Mouse (Mus musculus): ENCODE measurements around the gene Cxcl12. TPM values are rescaled to one million over a fixed set of nuclear protein-coding genes. Genes with fewer than 3 reads are reported as not detected.

The Cxcl12 gene
- polyA plus RNA-seq, 1 experiment = 25.9 TPM

DNA sequence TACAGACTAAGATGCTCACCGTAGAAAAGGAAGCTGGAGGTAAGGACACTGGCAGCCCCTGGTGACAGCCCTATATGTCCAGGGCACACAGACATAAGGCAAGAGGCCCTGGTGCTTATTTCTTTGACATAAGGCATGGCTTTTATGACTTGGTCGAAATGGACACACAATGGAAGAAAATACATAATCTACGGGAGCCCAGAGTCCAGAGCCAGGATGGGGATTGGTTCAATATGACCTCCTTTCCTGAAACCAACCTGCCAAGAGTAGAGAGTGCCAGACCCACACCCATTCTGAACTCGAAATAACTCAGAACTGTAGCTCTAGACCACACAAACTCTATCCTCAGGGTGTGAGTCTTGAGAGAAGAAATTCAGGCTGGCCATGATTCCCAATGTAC is 11.5 kb upstream of the Cxcl12 start:
- Histone ChIP-seq H3K36me3 (ENCODE audit: control insufficient read depth, insufficient read depth) (no peaks in the 10 kb centered on the region), H3K79me2 (ENCODE audit: control insufficient read depth, insufficient read depth) (no peaks in the 10 kb centered on the region), H3K4me3 (ENCODE audit: insufficient read depth, poor library complexity, severe bottlenecking) (no peak overlapping the region), H3K27me3 (ENCODE audit: control insufficient read depth, insufficient read depth, insufficient read length) (peaks cover 26% of the 10 kb centered on the region), H3K79me3 (ENCODE audit: low read depth) (no peaks in the 10 kb centered on the region), H3ac (ENCODE audit: control insufficient read depth, insufficient read length, low read depth) (no peak overlapping the region)
- TF ChIP-seq MAX (IDR thresholded peaks at IDR 0.05) = no peak
- TF ChIP-seq CTCF (IDR thresholded peaks at IDR 0.05; ENCODE audit: control insufficient read depth, insufficient read depth, insufficient read length) = no peak
- TF ChIP-seq USF1 (IDR thresholded peaks at IDR 0.05; ENCODE audit: low read depth) = no peak
- no peak for TF ChIP-seq FOSL1 (IDR thresholded peaks at IDR 0.05; ENCODE audit: insufficient read depth, low read length, poor library complexity, severe bottlenecking)
- no peak for TF ChIP-seq MYOG (IDR thresholded peaks at IDR 0.05; ENCODE audit: control insufficient read depth, extremely low read depth, insufficient read length)
- TF ChIP-seq MYOD1 (IDR thresholded peaks at IDR 0.05; ENCODE audit: control insufficient read depth, insufficient read length, low read depth) = no peak
- no peak for TF ChIP-seq CEBPB (IDR thresholded peaks at IDR 0.05; ENCODE audit: low read depth)

GRCm38 (mm10) chr6:117159710-117160690 is 8.3 kb upstream of the Cxcl12 start:
- TF ChIP-seq MAX (IDR thresholded peaks at IDR 0.05) (no peak), USF1 (IDR thresholded peaks at IDR 0.05; ENCODE audit: low read depth) (no peak), CEBPB (IDR thresholded peaks at IDR 0.05; ENCODE audit: low read depth) (no peak), MYOD1 (IDR thresholded peaks at IDR 0.05; ENCODE audit: control insufficient read depth, insufficient read length, low read depth) (no peak), FOSL1 (IDR thresholded peaks at IDR 0.05; ENCODE audit: insufficient read depth, low read length, poor library complexity, severe bottlenecking) (no peak), MYOG (IDR thresholded peaks at IDR 0.05; ENCODE audit: control insufficient read depth, extremely low read depth, insufficient read length) (no peak), CTCF (IDR thresholded peaks at IDR 0.05; ENCODE audit: control insufficient read depth, insufficient read depth, insufficient read length) (no peak)

GRCm38 (mm10) chr6:117163486-117163885 is 4.8 kb upstream of the Cxcl12 start:
- TF ChIP-seq USF1 (IDR thresholded peaks at IDR 0.05; ENCODE audit: low read depth) (no peak), CTCF (IDR thresholded peaks at IDR 0.05; ENCODE audit: control insufficient read depth, insufficient read depth, insufficient read length) (no peak), MYOD1 (IDR thresholded peaks at IDR 0.05; ENCODE audit: control insufficient read depth, insufficient read length, low read depth) (no peak), MYOG (IDR thresholded peaks at IDR 0.05; ENCODE audit: control insufficient read depth, extremely low read depth, insufficient read length) (no peak), FOSL1 (IDR thresholded peaks at IDR 0.05; ENCODE audit: insufficient read depth, low read length, poor library complexity, severe bottlenecking) (no peak), MAX (IDR thresholded peaks at IDR 0.05) (no peak), CEBPB (IDR thresholded peaks at IDR 0.05; ENCODE audit: low read depth) (no peak)
- Histone ChIP-seq H3K27me3 (ENCODE audit: control insufficient read depth, insufficient read depth, insufficient read length) (peaks cover 10% of the 10 kb centered on the region), H3K4me3 (ENCODE audit: insufficient read depth, poor library complexity, severe bottlenecking) (no peak overlapping the region), H3K79me2 (ENCODE audit: control insufficient read depth, insufficient read depth) (no peaks in the 10 kb centered on the region), H3ac (ENCODE audit: control insufficient read depth, insufficient read length, low read depth) (no peak overlapping the region), H3K36me3 (ENCODE audit: control insufficient read depth, insufficient read depth) (no peaks in the 10 kb centered on the region), H3K79me3 (ENCODE audit: low read depth) (no peaks in the 10 kb centered on the region)

More at GRCm38 (mm10) chr6:117159710-117160690, 8.3 kb upstream of the Cxcl12 start:
- Histone ChIP-seq H3K79me2 (ENCODE audit: control insufficient read depth, insufficient read depth) (no peaks in the 10 kb centered on the region), H3K4me3 (ENCODE audit: insufficient read depth, poor library complexity, severe bottlenecking) (no peak overlapping the region), H3K36me3 (ENCODE audit: control insufficient read depth, insufficient read depth) (no peaks in the 10 kb centered on the region), H3K27me3 (ENCODE audit: control insufficient read depth, insufficient read depth, insufficient read length) (peaks cover 17% of the 10 kb centered on the region), H3K79me3 (ENCODE audit: low read depth) (no peaks in the 10 kb centered on the region), H3ac (ENCODE audit: control insufficient read depth, insufficient read length, low read depth) (no peak overlapping the region)

DNA sequence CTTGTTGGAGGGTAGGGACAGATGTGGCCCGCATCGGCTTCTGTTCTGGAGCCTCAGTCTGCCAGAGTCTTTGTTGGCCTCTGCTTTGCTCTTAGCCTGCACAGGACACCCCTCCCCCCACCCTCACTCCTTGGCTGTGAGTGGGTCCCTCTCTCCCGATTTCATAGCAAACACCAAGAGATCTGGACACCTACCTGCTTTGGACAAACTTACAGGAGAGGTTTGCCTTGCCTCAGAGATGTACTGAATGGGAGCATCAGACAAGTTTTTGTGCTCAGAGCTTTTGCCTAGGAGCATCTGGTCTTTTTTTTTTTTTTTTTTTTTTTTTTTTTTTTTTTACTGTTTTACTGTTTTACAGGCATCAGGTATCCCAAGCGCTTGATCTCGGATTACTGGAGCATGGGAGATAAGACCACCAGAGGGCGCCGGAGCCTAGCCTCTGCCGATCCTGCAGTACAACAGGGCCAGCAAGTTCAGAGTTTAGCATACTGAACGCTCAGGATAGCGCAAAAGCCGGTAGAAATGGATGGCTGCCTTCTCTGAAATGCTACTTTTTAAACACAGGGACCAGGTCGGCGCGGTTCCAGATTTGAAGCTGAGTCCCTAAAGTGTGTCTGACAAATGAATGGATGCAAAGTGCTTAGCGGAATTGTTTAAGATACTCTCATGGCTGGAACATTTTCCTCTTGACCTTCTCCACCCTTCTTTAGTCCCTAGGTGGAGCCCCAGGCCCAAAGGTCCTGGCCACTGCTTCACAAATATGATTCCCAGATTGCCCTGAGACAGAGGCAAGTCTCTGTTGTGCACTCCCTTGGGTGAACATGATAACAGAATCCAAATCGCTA is 1.5 kb upstream of the Cxcl12 start:
- no peak overlapping the region for H3K4me3 ChIP-seq (ENCODE audit: insufficient read depth, poor library complexity, severe bottlenecking)
- no peak for TF ChIP-seq MYOG (IDR thresholded peaks at IDR 0.05; ENCODE audit: control insufficient read depth, extremely low read depth, insufficient read length)
- peak; percentile 60 for TF ChIP-seq CTCF (IDR thresholded peaks at IDR 0.05; ENCODE audit: control insufficient read depth, insufficient read depth, insufficient read length)
- TF ChIP-seq MYOD1 (IDR thresholded peaks at IDR 0.05; ENCODE audit: control insufficient read depth, insufficient read length, low read depth) = no peak
- no peak for TF ChIP-seq USF1 (IDR thresholded peaks at IDR 0.05; ENCODE audit: low read depth)
- no peak for TF ChIP-seq FOSL1 (IDR thresholded peaks at IDR 0.05; ENCODE audit: insufficient read depth, low read length, poor library complexity, severe bottlenecking)
- TF ChIP-seq CEBPB (IDR thresholded peaks at IDR 0.05; ENCODE audit: low read depth) = no peak
- TF ChIP-seq MAX (IDR thresholded peaks at IDR 0.05) = no peak
- no peak overlapping the region for H3ac ChIP-seq (ENCODE audit: control insufficient read depth, insufficient read length, low read depth)
- H3K36me3 ChIP-seq (ENCODE audit: control insufficient read depth, insufficient read depth) = peaks cover 5% of the 10 kb centered on the region
- peaks cover 10% of the 10 kb centered on the region for H3K27me3 ChIP-seq (ENCODE audit: control insufficient read depth, insufficient read depth, insufficient read length)
- peaks cover 19% of the 10 kb centered on the region for H3K79me2 ChIP-seq (ENCODE audit: control insufficient read depth, insufficient read depth)
- H3K79me3 ChIP-seq (ENCODE audit: low read depth) = no peaks in the 10 kb centered on the region

- Histone ChIP-seq H3K79me2 (ENCODE audit: control insufficient read depth, insufficient read depth) (peaks cover 19% of the 10 kb centered on the region), H3K27me3 (ENCODE audit: control insufficient read depth, insufficient read depth, insufficient read length) (peaks cover 10% of the 10 kb centered on the region), H3ac (ENCODE audit: control insufficient read depth, insufficient read length, low read depth) (no peak overlapping the region), H3K36me3 (ENCODE audit: control insufficient read depth, insufficient read depth) (peaks cover 5% of the 10 kb centered on the region), H3K4me3 (ENCODE audit: insufficient read depth, poor library complexity, severe bottlenecking) (no peak overlapping the region), H3K79me3 (ENCODE audit: low read depth) (no peaks in the 10 kb centered on the region)
- TF ChIP-seq USF1 (IDR thresholded peaks at IDR 0.05; ENCODE audit: low read depth) = no peak
These were observed 957 bp upstream of the Cxcl12 start for GRCm38 (mm10) chr6:117167426-117167730.

Data from C2C12 (cell line).